Mouse (Mus musculus): Measurements from ENCODE around the gene Cmya5. TPM values are rescaled to one million over a fixed set of nuclear protein-coding genes. Genes with fewer than 3 reads are reported as not detected.

Cmya5 gene
- total and polyA plus RNA-seq, 2 experiments, result 0.02 to 0.55 TPM

DNA sequence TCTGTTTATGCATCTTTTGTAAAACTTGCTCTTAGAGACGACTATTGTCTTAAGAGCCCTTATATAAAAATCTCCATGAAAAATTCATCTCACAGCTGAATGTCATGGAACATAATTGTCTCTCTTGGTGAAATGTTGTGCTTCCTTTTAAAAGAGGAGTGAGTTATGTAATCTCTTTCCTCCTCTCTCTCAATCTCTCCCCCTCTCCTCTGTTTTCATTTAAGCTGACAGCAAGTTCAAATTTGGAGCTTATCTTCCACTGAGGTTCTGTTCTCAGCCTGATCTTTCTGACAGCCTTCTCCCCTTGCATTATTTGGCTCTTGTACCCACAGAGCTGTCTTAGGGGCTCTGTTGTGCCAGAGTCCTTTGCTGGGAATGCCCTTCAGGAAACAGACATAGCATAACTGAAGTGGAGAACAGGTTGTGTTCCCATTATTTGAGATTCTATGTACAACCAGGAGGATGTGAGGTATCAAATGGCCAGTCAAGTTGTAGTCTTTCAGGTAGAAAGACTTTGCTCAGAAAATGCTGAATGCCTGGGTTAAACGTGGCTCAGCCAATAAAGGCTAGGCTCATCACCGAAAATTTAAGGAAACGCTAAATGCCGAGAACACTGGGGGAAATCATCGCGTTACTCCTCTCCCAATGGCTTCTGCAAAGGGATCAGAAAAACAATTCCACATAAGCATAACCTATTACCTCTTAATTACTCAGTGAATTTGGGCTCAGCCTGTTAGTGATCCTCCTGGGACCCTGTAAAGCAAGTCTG, 86.8 kb downstream of the Cmya5 start:
- H3K27ac ChIP-seq (replicated peaks; ENCODE audit: insufficient read depth, low read depth, low read length), result no peak overlapping the region
- DNase-seq (ENCODE audit: extremely low read depth, low read depth, low spot score), result no peak
- 91% methylated on average over 7 of the region's 7 CpGs for WGBS
- TF ChIP-seq CTCF (IDR thresholded peaks at IDR 0.05; ENCODE audit: low read depth, low read length), result no peak
- 0 out of 2 replicates have a peak, but pooled peaks cover 2% of the 10 kb centered on the region for H3K27me3 ChIP-seq (ENCODE audit: control insufficient read depth, insufficient read depth, low read length)
- no peaks in the 10 kb centered on the region for H3K36me3 ChIP-seq (ENCODE audit: control insufficient read depth, insufficient read depth, low read length)
- no peaks in the 10 kb centered on the region for H3K4me1 ChIP-seq (ENCODE audit: control insufficient read depth, insufficient read depth, low read length)
- H3K79me2 ChIP-seq (ENCODE audit: control insufficient read depth, insufficient read depth, low read length), result no peaks in the 10 kb centered on the region
- H3K4me3 ChIP-seq (ENCODE audit: insufficient read depth, low read depth, low read length), result no peak overlapping the region
- H3K9ac ChIP-seq (ENCODE audit: low read depth, low read length), result no peak overlapping the region

DNA sequence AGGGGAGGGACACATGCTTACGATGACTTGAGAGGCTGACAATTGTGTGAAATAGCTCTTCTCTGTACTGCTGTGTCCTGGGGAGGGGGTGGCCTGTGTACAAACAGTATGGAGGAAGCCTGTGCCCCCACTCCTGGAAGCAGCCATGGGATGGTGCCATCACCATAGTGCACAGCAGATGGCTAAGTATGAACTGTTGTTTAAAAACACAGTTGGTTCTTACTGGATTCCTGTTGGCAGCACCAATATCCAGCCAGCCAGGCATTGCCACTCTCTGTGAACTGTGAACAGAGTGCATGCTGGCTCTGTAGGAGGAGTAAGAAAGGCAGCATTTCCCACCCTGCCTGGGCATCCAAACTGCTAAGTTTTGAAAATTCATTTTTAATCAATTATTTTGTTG, 88.4 kb downstream of the Cmya5 start:
- H3K4me1 ChIP-seq (ENCODE audit: control insufficient read depth, insufficient read depth, low read length), result no peaks in the 10 kb centered on the region
- H3K36me3 ChIP-seq (ENCODE audit: control insufficient read depth, insufficient read depth, low read length), result no peaks in the 10 kb centered on the region
- H3K4me3 ChIP-seq (ENCODE audit: insufficient read depth, low read depth, low read length), result no peak overlapping the region
- 83% methylated on average over 1 of the region's 1 CpGs for WGBS
- DNase-seq (ENCODE audit: extremely low read depth, low read depth, low spot score), result no peak
- no peak overlapping the region for H3K9ac ChIP-seq (ENCODE audit: low read depth, low read length)
- H3K27me3 ChIP-seq (ENCODE audit: control insufficient read depth, insufficient read depth, low read length), result 0 out of 2 replicates have a peak, but pooled peaks cover 2% of the 10 kb centered on the region
- no peaks in the 10 kb centered on the region for H3K79me2 ChIP-seq (ENCODE audit: control insufficient read depth, insufficient read depth, low read length)
- TF ChIP-seq POLR2A (IDR thresholded peaks at IDR 0.05; ENCODE audit: extremely low read depth, insufficient read depth, low read length) (no peak), CTCF (IDR thresholded peaks at IDR 0.05; ENCODE audit: low read depth, low read length) (no peak)
- H3K27ac ChIP-seq (replicated peaks; ENCODE audit: insufficient read depth, low read depth, low read length), result no peak overlapping the region

- Histone ChIP-seq H3K27me3 (ENCODE audit: control insufficient read depth, insufficient read depth, low read length) (0 out of 2 replicates have a peak, but pooled peaks cover 2% of the 10 kb centered on the region), H3K36me3 (ENCODE audit: control insufficient read depth, insufficient read depth, low read length) (no peaks in the 10 kb centered on the region), H3K27ac (replicated peaks; ENCODE audit: insufficient read depth, low read depth, low read length) (no peak overlapping the region), H3K4me1 (ENCODE audit: control insufficient read depth, insufficient read depth, low read length) (no peaks in the 10 kb centered on the region), H3K79me2 (ENCODE audit: control insufficient read depth, insufficient read depth, low read length) (no peaks in the 10 kb centered on the region), H3K9ac (ENCODE audit: low read depth, low read length) (no peak overlapping the region), H3K4me3 (ENCODE audit: insufficient read depth, low read depth, low read length) (no peak overlapping the region)
- TF ChIP-seq POLR2A (IDR thresholded peaks at IDR 0.05; ENCODE audit: extremely low read depth, insufficient read depth, low read length), result no peak
- no peak for TF ChIP-seq CTCF (IDR thresholded peaks at IDR 0.05; ENCODE audit: low read depth, low read length)
- no peak for DNase-seq (ENCODE audit: extremely low read depth, low read depth, low spot score)
- WGBS, result 82% methylated on average over 5 of the region's 5 CpGs
Observed at GRCm38 (mm10) chr13:93051483-93051882, 93.0 kb downstream of the Cmya5 start.

- Histone ChIP-seq H3K9ac (ENCODE audit: low read depth, low read length) (no peak overlapping the region), H3K27ac (replicated peaks; ENCODE audit: insufficient read depth, low read depth, low read length) (no peak overlapping the region), H3K27me3 (ENCODE audit: control insufficient read depth, insufficient read depth, low read length) (no peaks in the 10 kb centered on the region), H3K79me2 (ENCODE audit: control insufficient read depth, insufficient read depth, low read length) (no peaks in the 10 kb centered on the region), H3K4me1 (ENCODE audit: control insufficient read depth, insufficient read depth, low read length) (no peaks in the 10 kb centered on the region), H3K4me3 (ENCODE audit: insufficient read depth, low read depth, low read length) (no peak overlapping the region), H3K36me3 (ENCODE audit: control insufficient read depth, insufficient read depth, low read length) (no peaks in the 10 kb centered on the region)
- no peak for DNase-seq (ENCODE audit: extremely low read depth, low read depth, low spot score)
- TF ChIP-seq CTCF (IDR thresholded peaks at IDR 0.05; ENCODE audit: low read depth, low read length) (no peak), POLR2A (IDR thresholded peaks at IDR 0.05; ENCODE audit: extremely low read depth, insufficient read depth, low read length) (no peak)
- WGBS, result 81% methylated on average over 9 of the region's 9 CpGs
Observed at GRCm38 (mm10) chr13:93041021-93041420, 103.5 kb downstream of the Cmya5 start.

GRCm38 (mm10) chr13:93036218-93036617, 108.3 kb downstream of the Cmya5 start:
- Histone ChIP-seq H3K27ac (replicated peaks; ENCODE audit: insufficient read depth, low read depth, low read length) (no peak overlapping the region), H3K9ac (ENCODE audit: low read depth, low read length) (no peak overlapping the region), H3K27me3 (ENCODE audit: control insufficient read depth, insufficient read depth, low read length) (no peaks in the 10 kb centered on the region), H3K79me2 (ENCODE audit: control insufficient read depth, insufficient read depth, low read length) (no peaks in the 10 kb centered on the region), H3K4me1 (ENCODE audit: control insufficient read depth, insufficient read depth, low read length) (no peaks in the 10 kb centered on the region), H3K36me3 (ENCODE audit: control insufficient read depth, insufficient read depth, low read length) (no peaks in the 10 kb centered on the region), H3K4me3 (ENCODE audit: insufficient read depth, low read depth, low read length) (no peak overlapping the region)
- TF ChIP-seq POLR2A (IDR thresholded peaks at IDR 0.05; ENCODE audit: extremely low read depth, insufficient read depth, low read length), result no peak
- TF ChIP-seq CTCF (IDR thresholded peaks at IDR 0.05; ENCODE audit: low read depth, low read length), result no peak
- 70% methylated on average over 4 of the region's 4 CpGs for WGBS
- no peak for DNase-seq (ENCODE audit: extremely low read depth, low read depth, low spot score)

GRCm38 (mm10) chr13:93029337-93029736, 115.2 kb downstream of the Cmya5 start:
- Histone ChIP-seq H3K27ac (replicated peaks; ENCODE audit: insufficient read depth, low read depth, low read length) (no peak overlapping the region), H3K79me2 (ENCODE audit: control insufficient read depth, insufficient read depth, low read length) (no peaks in the 10 kb centered on the region), H3K27me3 (ENCODE audit: control insufficient read depth, insufficient read depth, low read length) (no peaks in the 10 kb centered on the region), H3K4me3 (ENCODE audit: insufficient read depth, low read depth, low read length) (no peak overlapping the region), H3K4me1 (ENCODE audit: control insufficient read depth, insufficient read depth, low read length) (no peaks in the 10 kb centered on the region), H3K36me3 (ENCODE audit: control insufficient read depth, insufficient read depth, low read length) (no peaks in the 10 kb centered on the region), H3K9ac (ENCODE audit: low read depth, low read length) (no peak overlapping the region)
- TF ChIP-seq POLR2A (IDR thresholded peaks at IDR 0.05; ENCODE audit: extremely low read depth, insufficient read depth, low read length), result no peak
- TF ChIP-seq CTCF (IDR thresholded peaks at IDR 0.05; ENCODE audit: low read depth, low read length), result no peak
- WGBS, result 92% methylated on average over 4 of the region's 4 CpGs
- DNase-seq (ENCODE audit: extremely low read depth, low read depth, low spot score), result no peak

Data from liver, adult 2 months (tissue).